Mouse (Mus musculus): ENCODE measurements around the gene Rcc2. TPM values are rescaled to one million over a fixed set of nuclear protein-coding genes. Genes with fewer than 3 reads are reported as not detected.

Gene Rcc2
- total and polyA plus RNA-seq, 3 experiments: 254 to 427 (median 270) TPM

GRCm38 (mm10) chr4:140709111-140709510 lies 8.8 kb downstream of the Rcc2 start:
- TF ChIP-seq MEF2A (IDR thresholded peaks at IDR 0.05; ENCODE audit: extremely low read depth, insufficient replicate concordance, low read depth, low read length, poor library complexity, severe bottlenecking) (no peak), SMC3 (IDR thresholded peaks at IDR 0.05; ENCODE audit: low read depth, low read length) (no peak), ZC3H11A (IDR thresholded peaks at IDR 0.05; ENCODE audit: low read depth, low read length) (no peak), POLR2A (IDR thresholded peaks at IDR 0.05; ENCODE audit: control insufficient read depth in 1 of 2, insufficient read depth in 1 of 2, low read depth in 1 of 2, low read length in 2 of 2, poor library complexity in 1 of 2) (no peak), NELFE (IDR thresholded peaks at IDR 0.05; ENCODE audit: low read depth, low read length) (no peak), MXI1 (IDR thresholded peaks at IDR 0.05; ENCODE audit: low read depth, low read length) (no peak)
- H3K79me2 ChIP-seq (ENCODE audit: control insufficient read depth, insufficient read depth, low read length, poor library complexity): peaks cover 43% of the 10 kb centered on the region
- H3K9me3 ChIP-seq (replicated peaks; ENCODE audit: insufficient read depth, low read length): no peaks in the 10 kb centered on the region
- DNase-seq (ENCODE audit: low read depth, low spot score): no peak
- no peak overlapping the region for H3K9ac ChIP-seq (ENCODE audit: control insufficient read depth, low read depth, low read length, poor library complexity, severe bottlenecking)
- peaks cover 0 to 7% of the 10 kb centered on the region in 2 experiments; a peak in 1 of 4 replicates for H3K4me1 ChIP-seq (ENCODE audit: control insufficient read depth in 1 of 2, insufficient read depth in 2 of 2, low read length in 2 of 2)
- H3K36me3 ChIP-seq (ENCODE audit: control insufficient read depth in 1 of 2, insufficient read depth in 2 of 2, low read length in 2 of 2): peaks cover 9 to 21% of the 10 kb centered on the region in 2 experiments
- H3K27me3 ChIP-seq (ENCODE audit: control insufficient read depth in 1 of 2, insufficient read depth in 2 of 2, low read length in 2 of 2): no peaks in the 10 kb centered on the region
- H3K4me3 ChIP-seq (ENCODE audit: control insufficient read depth in 1 of 2, insufficient read depth in 1 of 2, low read depth in 2 of 2, low read length in 2 of 2): no peak overlapping the region
- no peak overlapping the region for H3K27ac ChIP-seq (ENCODE audit: control insufficient read depth, low read depth, low read length)

DNA sequence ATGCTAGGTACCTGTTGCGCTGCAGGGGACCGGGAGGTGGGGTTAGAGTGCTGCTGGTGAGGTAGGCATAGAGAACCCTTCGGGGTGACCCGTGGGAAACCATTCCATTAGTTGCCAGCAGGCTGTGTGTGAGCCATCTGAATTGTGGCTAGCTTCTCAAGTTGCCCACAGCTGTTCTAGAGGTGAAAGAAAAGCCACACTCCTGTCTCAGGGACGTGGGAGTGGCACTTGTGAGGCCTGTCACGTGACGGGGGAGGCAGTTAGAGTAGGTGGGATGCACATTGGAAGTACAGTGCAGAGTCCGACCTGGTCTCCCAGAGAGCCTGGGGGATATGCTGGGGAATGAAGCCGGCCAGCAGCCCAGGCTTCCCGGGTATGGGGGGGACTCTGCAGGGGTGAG lies 9.3 kb downstream of the Rcc2 start:
- Histone ChIP-seq H3K79me2 (ENCODE audit: control insufficient read depth, insufficient read depth, low read length, poor library complexity) (peaks cover 38% of the 10 kb centered on the region), H3K4me1 (ENCODE audit: control insufficient read depth in 1 of 2, insufficient read depth in 2 of 2, low read length in 2 of 2) (0 out of 4 replicates have a peak, but pooled peaks cover 0 to 2% of the 10 kb centered on the region in 2 experiments)

GRCm38 (mm10) chr4:140710781-140711180 lies 10.4 kb downstream of the Rcc2 start:
- no peak overlapping the region for H3K4me3 ChIP-seq (ENCODE audit: control insufficient read depth in 1 of 2, insufficient read depth in 1 of 2, low read depth in 2 of 2, low read length in 2 of 2)
- peaks cover 0 to 26% of the 10 kb centered on the region in 2 experiments; a peak in 2 of 4 replicates for H3K36me3 ChIP-seq (ENCODE audit: control insufficient read depth in 1 of 2, insufficient read depth in 2 of 2, low read length in 2 of 2)
- DNase-seq (ENCODE audit: low read depth, low spot score): no peak
- H3K9ac ChIP-seq (ENCODE audit: control insufficient read depth, low read depth, low read length, poor library complexity, severe bottlenecking): no peak overlapping the region
- no peaks in the 10 kb centered on the region for H3K4me1 ChIP-seq (ENCODE audit: control insufficient read depth in 1 of 2, insufficient read depth in 2 of 2, low read length in 2 of 2)
- H3K9me3 ChIP-seq (replicated peaks; ENCODE audit: insufficient read depth, low read length): no peaks in the 10 kb centered on the region
- H3K27ac ChIP-seq (ENCODE audit: control insufficient read depth, low read depth, low read length): no peak overlapping the region
- H3K79me2 ChIP-seq (ENCODE audit: control insufficient read depth, insufficient read depth, low read length, poor library complexity): peaks cover 26% of the 10 kb centered on the region
- no peaks in the 10 kb centered on the region for H3K27me3 ChIP-seq (ENCODE audit: control insufficient read depth in 1 of 2, insufficient read depth in 2 of 2, low read length in 2 of 2)
- TF ChIP-seq CHD2 (IDR thresholded peaks at IDR 0.05; ENCODE audit: low read length) (no peak), POLR2A (IDR thresholded peaks at IDR 0.05; ENCODE audit: control insufficient read depth in 1 of 2, insufficient read depth in 1 of 2, low read depth in 1 of 2, low read length in 2 of 2, poor library complexity in 1 of 2) (no peak), MAFK (IDR thresholded peaks at IDR 0.05; ENCODE audit: borderline replicate concordance, low read depth, low read length) (no peak), ELF1 (IDR thresholded peaks at IDR 0.05; ENCODE audit: low read depth, low read length) (no peak), EP300 (IDR thresholded peaks at IDR 0.05; ENCODE audit: low read depth in 1 of 2, low read length in 2 of 2) (no peak), GATA1 (IDR thresholded peaks at IDR 0.05; ENCODE audit: low read depth, low read length) (no peak), POLR2AphosphoS2 (IDR thresholded peaks at IDR 0.05; ENCODE audit: low read length) (no peak), ETS1 (IDR thresholded peaks at IDR 0.05; ENCODE audit: low read depth, low read length) (no peak), HCFC1 (IDR thresholded peaks at IDR 0.05; ENCODE audit: low read depth, low read length) (no peak), USF1 (IDR thresholded peaks at IDR 0.05; ENCODE audit: low read depth, low read length) (no peak), NELFE (IDR thresholded peaks at IDR 0.05; ENCODE audit: low read depth, low read length) (no peak), MYB (IDR thresholded peaks at IDR 0.05; ENCODE audit: low read depth, low read length) (no peak), SIN3A (IDR thresholded peaks at IDR 0.05; ENCODE audit: low read length) (no peak), ZC3H11A (IDR thresholded peaks at IDR 0.05; ENCODE audit: low read depth, low read length) (no peak), MEF2A (IDR thresholded peaks at IDR 0.05; ENCODE audit: extremely low read depth, insufficient replicate concordance, low read depth, low read length, poor library complexity, severe bottlenecking) (no peak), RAD21 (IDR thresholded peaks at IDR 0.05; ENCODE audit: low read depth, low read length) (no peak), CTCF (IDR thresholded peaks at IDR 0.05 in 2 of 3, conservative IDR thresholded peaks at IDR 0.05 in 1 of 3; ENCODE audit: control insufficient read depth in 1 of 3, insufficient read depth in 1 of 3, low read depth in 2 of 3, low read length in 3 of 3, poor library complexity in 1 of 3, severe bottlenecking in 1 of 3) (no peak), POLR2AphosphoS5 (IDR thresholded peaks at IDR 0.05; ENCODE audit: borderline replicate concordance, low read depth, low read length) (no peak)

More for the DNA sequence above, 9.3 kb downstream of the Rcc2 start:
- no peaks in the 10 kb centered on the region for H3K9me3 ChIP-seq (replicated peaks; ENCODE audit: insufficient read depth, low read length)
- H3K27me3 ChIP-seq (ENCODE audit: control insufficient read depth in 1 of 2, insufficient read depth in 2 of 2, low read length in 2 of 2): no peaks in the 10 kb centered on the region
- no peak overlapping the region for H3K4me3 ChIP-seq (ENCODE audit: control insufficient read depth in 1 of 2, insufficient read depth in 1 of 2, low read depth in 2 of 2, low read length in 2 of 2)
- no peak overlapping the region for H3K9ac ChIP-seq (ENCODE audit: control insufficient read depth, low read depth, low read length, poor library complexity, severe bottlenecking)
- H3K36me3 ChIP-seq (ENCODE audit: control insufficient read depth in 1 of 2, insufficient read depth in 2 of 2, low read length in 2 of 2): peaks cover 4 to 22% of the 10 kb centered on the region in 2 experiments; a peak in 3 of 4 replicates
- TF ChIP-seq MAZ (IDR thresholded peaks at IDR 0.05; ENCODE audit: low read depth, low read length) (no peak), MXI1 (IDR thresholded peaks at IDR 0.05; ENCODE audit: low read depth, low read length) (no peak), NRF1 (IDR thresholded peaks at IDR 0.05; ENCODE audit: insufficient read depth, low read depth, low read length, poor library complexity, severe bottlenecking) (no peak), USF1 (IDR thresholded peaks at IDR 0.05; ENCODE audit: low read depth, low read length) (no peak), POLR2A (IDR thresholded peaks at IDR 0.05; ENCODE audit: control insufficient read depth in 1 of 2, insufficient read depth in 1 of 2, low read depth in 1 of 2, low read length in 2 of 2, poor library complexity in 1 of 2) (no peak), MEF2A (IDR thresholded peaks at IDR 0.05; ENCODE audit: extremely low read depth, insufficient replicate concordance, low read depth, low read length, poor library complexity, severe bottlenecking) (no peak), HCFC1 (IDR thresholded peaks at IDR 0.05; ENCODE audit: low read depth, low read length) (no peak), ZNF384 (IDR thresholded peaks at IDR 0.05; ENCODE audit: low read depth, low read length) (no peak), ELF1 (IDR thresholded peaks at IDR 0.05; ENCODE audit: low read depth, low read length) (no peak), USF2 (IDR thresholded peaks at IDR 0.05; ENCODE audit: borderline replicate concordance in 1 of 2, insufficient read depth in 1 of 2, low read depth in 1 of 2, low read length in 2 of 2) (no peak), GATA1 (IDR thresholded peaks at IDR 0.05; ENCODE audit: low read depth, low read length) (no peak), BHLHE40 (IDR thresholded peaks at IDR 0.05; ENCODE audit: borderline replicate concordance, low read depth, low read length) (no peak), ZC3H11A (IDR thresholded peaks at IDR 0.05; ENCODE audit: low read depth, low read length) (no peak), RAD21 (IDR thresholded peaks at IDR 0.05; ENCODE audit: low read depth, low read length) (no peak)
- peak; percentile 9 for DNase-seq (ENCODE audit: low read depth, low spot score)
- H3K27ac ChIP-seq (ENCODE audit: control insufficient read depth, low read depth, low read length): no peak overlapping the region
